Mouse (Mus musculus) small intestine, adult 2 months (tissue): ENCODE results near the gene Atg2a.

Experiments used
- CTCF ChIP-seq: fragments of 200-500 bp; IDR thresholded peaks from 2 replicates; pipeline ENCODE4 v1.5.1; 2012; ENCODE audit warnings: low read depth, mild to moderate bottlenecking, control low read depth, inconsistent platforms, low read length, moderate library complexity, mixed read lengths; ENCODE audit not compliant: insufficient replicate concordance, insufficient read length; ENCODE audit errors: extremely low read depth
- POLR2A ChIP-seq: fragments of 200-500 bp; IDR thresholded peaks from 2 replicates; pipeline ENCODE4 v1.6.1; 2012; ENCODE audit warnings: low read depth, mild to moderate bottlenecking, control low read depth, inconsistent platforms, low read length, moderate library complexity

GRCm38 (mm10) chr19:6264200-6264599, 22.7 kb downstream of the Atg2a start:
- TF ChIP-seq CTCF: no peak
- TF ChIP-seq POLR2A: peak; percentile 94
